Mouse (Mus musculus): Measurements from ENCODE around the gene 1700023F06Rik.

- TF ChIP-seq ZC3H11A (IDR thresholded peaks at IDR 0.05; ENCODE audit: borderline replicate concordance, low read depth, low read length), result no peak
- TF ChIP-seq CHD2 (IDR thresholded peaks at IDR 0.05; ENCODE audit: low read depth, low read length), result no peak
- TF ChIP-seq HCFC1 (IDR thresholded peaks at IDR 0.05; ENCODE audit: borderline replicate concordance, insufficient read depth, low read length), result no peak
Observed at GRCm38 (mm10) chr11:103219259-103219658, 10.9 kb upstream of the 1700023F06Rik start.

Measured in ES-E14 (cell line).